Mouse (Mus musculus): ENCODE measurements at regions not wholly inside any gene's neighbourhood (a gene's known extent, or its start where the extent isn't known, plus 50 kb on each side); places are given as distances from the start of the nearest gene placed in this dataset.
A peak's percentile ranks its signal among the peaks of the same experiment; 100 is the strongest.

GRCm38 (mm10) chr3:148762541-148763225, 227.7 kb downstream of the Adgrl2 start:
- no peak for DNase-seq (ENCODE audit: low spot score in 2 of 2)

- DNase-seq (ENCODE audit: low spot score in 2 of 2) = no peak
Observed at GRCm38 (mm10) chr3:148761586-148761985, 228.8 kb downstream of the Adgrl2 start.

GRCm38 (mm10) chr3:148759500-148759899, 230.9 kb downstream of the Adgrl2 start:
- DNase-seq (ENCODE audit: low spot score in 2 of 2) = no peak

- no peak for DNase-seq (ENCODE audit: low spot score in 2 of 2)
Observed at GRCm38 (mm10) chr3:148746234-148746633, 244.1 kb downstream of the Adgrl2 start.

GRCm38 (mm10) chr3:148744651-148745050, 245.7 kb downstream of the Adgrl2 start:
- no peak for DNase-seq (ENCODE audit: low spot score in 2 of 2)

GRCm38 (mm10) chr3:148734194-148734749, 256.1 kb downstream of the Adgrl2 start:
- no peak for DNase-seq (ENCODE audit: low spot score in 2 of 2)

- no peak for DNase-seq (ENCODE audit: low spot score in 2 of 2)
Observed at GRCm38 (mm10) chr3:148733227-148733854, 257.0 kb downstream of the Adgrl2 start.

- DNase-seq (ENCODE audit: low spot score in 2 of 2) = no peak
Observed at GRCm38 (mm10) chr3:148731436-148731835, 258.9 kb downstream of the Adgrl2 start.

- no peak for DNase-seq (ENCODE audit: low spot score in 2 of 2)
Observed at GRCm38 (mm10) chr3:148729242-148729680, 261.1 kb downstream of the Adgrl2 start.

- DNase-seq (ENCODE audit: low spot score in 2 of 2) = no peak
Observed at GRCm38 (mm10) chr3:148728513-148729241, 261.7 kb downstream of the Adgrl2 start.

- DNase-seq (ENCODE audit: low spot score in 2 of 2) = no peak
Observed at GRCm38 (mm10) chr3:148726596-148727331, 263.6 kb downstream of the Adgrl2 start.

- no peak for DNase-seq (ENCODE audit: low spot score in 2 of 2)
Observed at GRCm38 (mm10) chr3:148696555-148696954, 293.8 kb downstream of the Adgrl2 start.

GRCm38 (mm10) chr3:148695453-148695852, 294.9 kb downstream of the Adgrl2 start:
- DNase-seq (ENCODE audit: low spot score in 2 of 2) = no peak

- DNase-seq (ENCODE audit: low spot score in 2 of 2) = no peak
Observed at GRCm38 (mm10) chr3:148683181-148683580, 307.2 kb downstream of the Adgrl2 start.

GRCm38 (mm10) chr3:148682445-148682994, 307.8 kb downstream of the Adgrl2 start:
- DNase-seq (ENCODE audit: low spot score in 2 of 2) = no peak

- DNase-seq (ENCODE audit: low spot score in 2 of 2) = no peak
Observed at GRCm38 (mm10) chr3:148681186-148681585, 309.2 kb downstream of the Adgrl2 start.

GRCm38 (mm10) chr3:148680737-148681136, 309.6 kb downstream of the Adgrl2 start:
- DNase-seq (ENCODE audit: low spot score in 2 of 2) = peak in 1 of 2 experiments; percentile 8

GRCm38 (mm10) chr3:148680086-148680485, 310.3 kb downstream of the Adgrl2 start:
- DNase-seq (ENCODE audit: low spot score in 2 of 2) = no peak

- DNase-seq (ENCODE audit: low spot score in 2 of 2) = no peak
Observed at GRCm38 (mm10) chr3:148679121-148679520, 311.2 kb downstream of the Adgrl2 start.

GRCm38 (mm10) chr3:148676025-148676424, 314.3 kb downstream of the Adgrl2 start:
- no peak for DNase-seq (ENCODE audit: low spot score in 2 of 2)

- no peak for DNase-seq (ENCODE audit: low spot score in 2 of 2)
Observed at GRCm38 (mm10) chr3:148662888-148663477, 327.4 kb downstream of the Adgrl2 start.

Measured in cerebellum, postnatal 4 days (tissue).